Mouse (Mus musculus): ENCODE measurements around the gene Enthd1.

GRCm38 (mm10) chr15:80536051-80536450, 28.9 kb downstream of the Enthd1 start:
- TF ChIP-seq TCF12 (IDR thresholded peaks at IDR 0.05; ENCODE audit: insufficient read depth, poor library complexity, severe bottlenecking) (no peak), MYOD1 (IDR thresholded peaks at IDR 0.05; ENCODE audit: control insufficient read depth in 1 of 3, insufficient read length in 2 of 3, low read depth in 2 of 3) (no peak), TCF3 (IDR thresholded peaks at IDR 0.05; ENCODE audit: insufficient read length, low read depth) (no peak), POLR2A (IDR thresholded peaks at IDR 0.05; ENCODE audit: insufficient read length, low read depth) (no peak), MAX (IDR thresholded peaks at IDR 0.05; ENCODE audit: low read depth) (no peak), USF1 (IDR thresholded peaks at IDR 0.05; ENCODE audit: low read depth) (no peak), SRF (IDR thresholded peaks at IDR 0.05; ENCODE audit: control insufficient read depth, insufficient read length, low read depth) (no peak), POLR2AphosphoS2 (IDR thresholded peaks at IDR 0.05; ENCODE audit: insufficient read length, low read depth) (no peak), MYOG (IDR thresholded peaks at IDR 0.05; ENCODE audit: control insufficient read depth in 1 of 3, insufficient read depth in 1 of 3, insufficient read length in 2 of 3, low read depth in 2 of 3) (no peak), E2F4 (IDR thresholded peaks at IDR 0.05; ENCODE audit: insufficient read depth) (no peak)
